Mouse (Mus musculus): ENCODE measurements at regions not wholly inside any gene's neighbourhood (a gene's known extent, or its start where the extent isn't known, plus 50 kb on each side); places are given as distances from the start of the nearest gene placed in this dataset.

DNA sequence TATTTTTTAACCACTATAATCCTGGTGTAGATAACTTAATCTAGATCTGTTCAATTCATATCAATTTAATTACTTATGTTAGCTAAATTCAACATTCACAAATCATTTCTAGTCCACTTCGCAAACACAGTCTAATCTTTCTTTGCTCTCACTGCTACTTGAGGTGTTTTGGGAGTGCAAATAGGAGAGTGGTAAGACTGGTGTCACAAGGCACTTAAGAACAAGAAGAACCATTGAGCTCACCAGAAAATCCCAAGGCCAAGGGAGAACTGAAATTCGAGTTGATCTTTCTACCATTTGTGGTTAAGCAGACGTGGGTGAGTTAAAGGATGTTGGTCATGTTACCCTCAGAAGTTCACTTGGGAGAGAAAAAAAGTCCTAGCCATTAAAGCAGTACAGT is 77.9 kb upstream of the Cadm2 start:
- TF ChIP-seq CTCF (IDR thresholded peaks at IDR 0.05; ENCODE audit: low read depth) (no peak), EP300 (IDR thresholded peaks at IDR 0.05; ENCODE audit: low read depth) (no peak)
